Mouse (Mus musculus): Measurements from ENCODE around the gene Chrnb2. TPM values are rescaled to one million over a fixed set of nuclear protein-coding genes. Genes with fewer than 3 reads are reported as not detected.

Gene Chrnb2
- polyA plus RNA-seq, 1 experiment from 2014 or later, result 0.68 TPM

GRCm38 (mm10) chr3:89799476-89799875, 35.0 kb upstream of the Chrnb2 start:
- no peak for DNase-seq (ENCODE audit: low spot score)
- H3K27me3 ChIP-seq (ENCODE audit: control insufficient read depth, insufficient read depth, low read length), result no peaks in the 10 kb centered on the region
- H3K4me3 ChIP-seq (ENCODE audit: low read depth, low read length), result no peak overlapping the region
- WGBS, result 11% methylated on average over 12 of the region's 13 CpGs
- H3K4me2 ChIP-seq (replicated peaks; ENCODE audit: low read depth), result peak overlapping the region; percentile 9; the same call in 1 of the 2 replicates
- no peaks in the 10 kb centered on the region for H3K9me3 ChIP-seq (ENCODE audit: control insufficient read depth, low read length)
- H3K4me1 ChIP-seq (replicated peaks; ENCODE audit: control insufficient read depth, insufficient read depth), result no peaks in the 10 kb centered on the region
- no peak overlapping the region for H3K9ac ChIP-seq (ENCODE audit: low read length)
- TF ChIP-seq CTCF (IDR thresholded peaks at IDR 0.05; ENCODE audit: low read depth), result no peak
- TF ChIP-seq EP300 (optimal IDR thresholded peaks at IDR 0.05), result no peak
- no peaks in the 10 kb centered on the region for H3K36me3 ChIP-seq (ENCODE audit: control insufficient read depth, insufficient read depth, low read length)
- ATAC-seq (ENCODE audit: low FRiP score, low TSS enrichment), result no peak
- H3K27ac ChIP-seq (replicated peaks), result no peak overlapping the region

GRCm38 (mm10) chr3:89798518-89798917, 34.1 kb upstream of the Chrnb2 start:
- ATAC-seq (ENCODE audit: low FRiP score, low TSS enrichment) (no peak), DNase-seq (ENCODE audit: low spot score) (no peak)
- no peaks in the 10 kb centered on the region for H3K36me3 ChIP-seq (ENCODE audit: control insufficient read depth, insufficient read depth, low read length)
- H3K4me3 ChIP-seq (ENCODE audit: low read depth, low read length), result no peak overlapping the region
- no peak overlapping the region for H3K4me2 ChIP-seq (replicated peaks; ENCODE audit: low read depth)
- no peak overlapping the region for H3K27ac ChIP-seq (replicated peaks)
- no peaks in the 10 kb centered on the region for H3K9me3 ChIP-seq (ENCODE audit: control insufficient read depth, low read length)
- H3K4me1 ChIP-seq (replicated peaks; ENCODE audit: control insufficient read depth, insufficient read depth), result no peaks in the 10 kb centered on the region
- H3K27me3 ChIP-seq (ENCODE audit: control insufficient read depth, insufficient read depth, low read length), result no peaks in the 10 kb centered on the region
- 80% methylated on average over 3 of the region's 3 CpGs for WGBS
- no peak for TF ChIP-seq EP300 (optimal IDR thresholded peaks at IDR 0.05)
- no peak for TF ChIP-seq CTCF (IDR thresholded peaks at IDR 0.05; ENCODE audit: low read depth)
- H3K9ac ChIP-seq (ENCODE audit: low read length), result no peak overlapping the region

GRCm38 (mm10) chr3:89796358-89796757, 31.9 kb upstream of the Chrnb2 start:
- Histone ChIP-seq H3K27ac (replicated peaks) (no peak overlapping the region; the same call in 1 of the 2 replicates), H3K4me2 (replicated peaks; ENCODE audit: low read depth) (no peak overlapping the region), H3K9ac (ENCODE audit: low read length) (no peak overlapping the region), H3K4me1 (replicated peaks; ENCODE audit: control insufficient read depth, insufficient read depth) (no peaks in the 10 kb centered on the region), H3K4me3 (ENCODE audit: low read depth, low read length) (no peak overlapping the region), H3K9me3 (ENCODE audit: control insufficient read depth, low read length) (no peaks in the 10 kb centered on the region), H3K36me3 (ENCODE audit: control insufficient read depth, insufficient read depth, low read length) (no peaks in the 10 kb centered on the region), H3K27me3 (ENCODE audit: control insufficient read depth, insufficient read depth, low read length) (no peaks in the 10 kb centered on the region)
- 32% methylated on average over 4 of the region's 4 CpGs for WGBS
- no peak for TF ChIP-seq EP300 (optimal IDR thresholded peaks at IDR 0.05)
- TF ChIP-seq CTCF (IDR thresholded peaks at IDR 0.05; ENCODE audit: low read depth), result no peak
- ATAC-seq (ENCODE audit: low FRiP score, low TSS enrichment) (0 out of 2 replicates have a peak, but pooled peaks have one; percentile 24), DNase-seq (ENCODE audit: low spot score) (no peak)

- 54% methylated on average over 5 of the region's 5 CpGs for WGBS
- DNase-seq (ENCODE audit: low spot score), result no peak
These were observed 31.3 kb upstream of the Chrnb2 start for GRCm38 (mm10) chr3:89795746-89796145.

GRCm38 (mm10) chr3:89794616-89795015, 30.2 kb upstream of the Chrnb2 start:
- TF ChIP-seq EP300 (optimal IDR thresholded peaks at IDR 0.05), result no peak
- TF ChIP-seq CTCF (IDR thresholded peaks at IDR 0.05; ENCODE audit: low read depth), result peak; percentile 22; the same call in 1 of the 2 replicates
- Histone ChIP-seq H3K4me2 (replicated peaks; ENCODE audit: low read depth) (no peak overlapping the region), H3K27me3 (ENCODE audit: control insufficient read depth, insufficient read depth, low read length) (no peaks in the 10 kb centered on the region), H3K4me3 (ENCODE audit: low read depth, low read length) (no peak overlapping the region), H3K36me3 (ENCODE audit: control insufficient read depth, insufficient read depth, low read length) (no peaks in the 10 kb centered on the region), H3K9me3 (ENCODE audit: control insufficient read depth, low read length) (no peaks in the 10 kb centered on the region), H3K9ac (ENCODE audit: low read length) (no peak overlapping the region), H3K4me1 (replicated peaks; ENCODE audit: control insufficient read depth, insufficient read depth) (no peaks in the 10 kb centered on the region), H3K27ac (replicated peaks) (no peak overlapping the region)
- DNase-seq (ENCODE audit: low spot score) (no peak), ATAC-seq (ENCODE audit: low FRiP score, low TSS enrichment) (no peak)
- WGBS, result 61% methylated on average over 2 of the region's 2 CpGs

More at GRCm38 (mm10) chr3:89795746-89796145, 31.3 kb upstream of the Chrnb2 start:
- Histone ChIP-seq H3K9ac (ENCODE audit: low read length) (no peak overlapping the region), H3K4me2 (replicated peaks; ENCODE audit: low read depth) (no peak overlapping the region), H3K36me3 (ENCODE audit: control insufficient read depth, insufficient read depth, low read length) (no peaks in the 10 kb centered on the region), H3K27me3 (ENCODE audit: control insufficient read depth, insufficient read depth, low read length) (no peaks in the 10 kb centered on the region), H3K27ac (replicated peaks) (no peak overlapping the region; the same call in 1 of the 2 replicates), H3K4me1 (replicated peaks; ENCODE audit: control insufficient read depth, insufficient read depth) (no peaks in the 10 kb centered on the region), H3K9me3 (ENCODE audit: control insufficient read depth, low read length) (no peaks in the 10 kb centered on the region), H3K4me3 (ENCODE audit: low read depth, low read length) (no peak overlapping the region)
- TF ChIP-seq CTCF (IDR thresholded peaks at IDR 0.05; ENCODE audit: low read depth) (peak; percentile 58), EP300 (optimal IDR thresholded peaks at IDR 0.05) (no peak)
- no peak for ATAC-seq (ENCODE audit: low FRiP score, low TSS enrichment)

GRCm38 (mm10) chr3:89788680-89789352, 24.4 kb upstream of the Chrnb2 start:
- DNase-seq (ENCODE audit: low spot score), result no peak

More at GRCm38 (mm10) chr3:89788680-89789352, 24.4 kb upstream of the Chrnb2 start:
- H3K9me3 ChIP-seq (ENCODE audit: control insufficient read depth, low read length), result no peaks in the 10 kb centered on the region
- no peak overlapping the region for H3K27ac ChIP-seq (replicated peaks)
- 77% methylated on average over 16 of the region's 16 CpGs for WGBS
- TF ChIP-seq CTCF (IDR thresholded peaks at IDR 0.05; ENCODE audit: low read depth) (peak; percentile 18; the same call in 1 of the 2 replicates), EP300 (optimal IDR thresholded peaks at IDR 0.05) (no peak)
- H3K27me3 ChIP-seq (ENCODE audit: control insufficient read depth, insufficient read depth, low read length), result no peaks in the 10 kb centered on the region
- no peak for ATAC-seq (ENCODE audit: low FRiP score, low TSS enrichment)
- H3K9ac ChIP-seq (ENCODE audit: low read length), result no peak overlapping the region
- peaks cover 4% of the 10 kb centered on the region; the same call in 1 of the 2 replicates for H3K4me1 ChIP-seq (replicated peaks; ENCODE audit: control insufficient read depth, insufficient read depth)
- H3K4me2 ChIP-seq (replicated peaks; ENCODE audit: low read depth), result no peak overlapping the region
- H3K4me3 ChIP-seq (ENCODE audit: low read depth, low read length), result no peak overlapping the region
- no peaks in the 10 kb centered on the region for H3K36me3 ChIP-seq (ENCODE audit: control insufficient read depth, insufficient read depth, low read length)
